Mouse (Mus musculus) large intestine, adult 2 months (tissue): ENCODE measurements around the gene Cbx6. TPM values are rescaled to one million over a fixed set of nuclear protein-coding genes. Genes with fewer than 3 reads are reported as not detected.
A peak's percentile ranks its signal among the peaks of the same experiment; 100 is the strongest.

Experiments
- DNase-seq: peaks from one replicate; pipeline ENCODE4 v3.0.0-alpha.2; 2012; ENCODE audit warnings: low read depth, low spot score
- WGBS: fragments of 180-500 bp; shearing (Covaris S2); methylation state at CpG from one replicate; pipeline ENCODE4 v1.1.7; 2018; 5-methylcytosine and 5-hydroxymethylcytosine counted together
- polyA plus RNA-seq: library from polyadenylated mRNA; depleted of rRNA; stranded (reverse); fragments of >200 nt; gene quantifications from 2 replicates; pipeline ENCODE4 v1.2.3, GENCODE M21; 2012

Cbx6 gene
- polyA plus RNA-seq, 1 experiment = 17.5 TPM

DNA sequence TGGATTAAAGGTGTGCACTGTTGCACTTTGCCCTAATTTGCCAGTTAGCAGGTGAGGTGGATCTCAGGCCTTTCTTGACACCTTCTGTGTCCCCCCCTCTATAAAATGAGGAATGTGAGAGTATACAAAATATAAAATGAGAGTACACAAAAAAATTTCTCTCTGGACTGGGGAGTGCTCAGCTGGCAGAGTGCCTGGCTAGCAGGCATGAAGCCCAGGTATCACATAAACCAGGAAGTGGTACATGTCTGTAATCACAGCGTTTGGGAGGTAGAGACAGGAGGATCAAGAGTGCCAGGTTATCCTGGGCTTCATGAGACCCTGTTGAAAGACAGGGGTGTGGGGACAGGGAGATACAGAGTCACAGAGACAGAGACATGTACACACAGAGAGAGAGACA lies 27.4 kb downstream of the Cbx6 start:
- DNase-seq = no peak
- 0% methylated on average over 1 of the region's 1 CpGs for WGBS

- WGBS = 23% methylated on average over 8 of the region's 8 CpGs
- no peak for DNase-seq
Observed at GRCm38 (mm10) chr15:79805246-79805645, 29.2 kb downstream of the Cbx6 start.

- WGBS = under 1% methylated on average over 83 of the region's 91 CpGs
- no peak for DNase-seq
Observed at GRCm38 (mm10) chr15:79804352-79805071, 30.0 kb downstream of the Cbx6 start, which contains the start of gene Nptxr. Gene Nptxr (minus strand): TSS chr15:79804766.

DNA sequence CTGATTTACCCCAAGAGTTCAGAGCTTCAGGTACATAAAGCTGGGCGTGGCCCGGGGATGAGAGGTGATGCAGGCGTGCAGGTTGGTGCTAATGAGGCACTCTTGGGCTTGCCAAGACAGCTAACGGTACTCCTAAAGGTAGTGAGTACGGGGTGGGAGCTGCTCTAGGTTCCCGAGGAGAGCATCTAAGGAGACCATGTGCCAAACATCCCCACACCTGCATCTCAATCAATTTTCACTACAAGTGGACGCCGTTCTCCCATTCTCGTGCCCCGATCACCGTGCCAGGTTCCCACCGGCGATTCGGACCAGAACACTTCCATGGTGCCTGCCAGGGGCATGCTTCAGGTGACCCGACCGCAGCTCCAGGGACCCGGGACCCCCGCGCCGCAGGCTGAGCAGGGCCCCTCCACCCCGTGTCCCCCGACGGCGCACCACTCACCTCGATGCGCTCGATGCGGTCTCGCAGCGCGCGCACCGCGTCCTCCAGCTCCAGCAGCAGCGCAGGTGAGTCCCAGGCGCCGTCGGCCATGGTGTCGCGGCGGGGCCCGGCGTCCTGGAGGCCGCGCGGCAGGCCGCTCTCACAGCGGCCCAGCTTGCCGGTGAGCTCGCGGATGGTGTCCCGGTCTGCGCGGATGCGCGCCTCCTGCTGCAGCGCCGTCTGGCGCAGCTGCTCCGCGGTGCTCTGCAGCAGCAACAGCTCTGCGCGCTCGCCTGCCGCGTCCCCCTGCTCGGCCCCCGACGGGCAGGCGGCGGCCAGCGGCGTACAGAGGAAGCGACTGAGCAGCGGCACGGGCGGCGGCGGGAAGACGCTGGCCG lies 30.7 kb downstream of the Cbx6 start:
- 6% methylated on average over 81 of the region's 81 CpGs for WGBS

DNA sequence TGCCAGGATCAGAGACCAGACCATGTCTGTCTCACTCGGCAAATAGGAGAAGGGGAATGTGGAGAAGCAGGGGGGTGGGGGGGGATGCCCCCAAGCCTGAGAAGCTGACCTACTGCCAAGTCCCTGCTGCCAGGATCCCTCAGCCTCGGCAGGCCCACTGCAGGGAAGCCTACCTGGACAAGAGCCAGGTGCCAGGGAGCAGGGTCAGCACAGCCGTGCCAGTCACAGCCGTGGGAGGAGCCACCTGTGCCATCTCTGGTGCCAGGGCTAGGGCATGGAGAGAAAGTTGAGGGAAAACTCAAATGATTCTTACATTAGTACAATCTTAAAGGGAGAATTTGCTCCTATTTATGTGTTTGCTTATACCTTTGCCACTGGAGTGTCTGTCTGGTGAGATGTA lies 32.2 kb downstream of the Cbx6 start:
- no peak for DNase-seq
- WGBS = 37% methylated on average over 4 of the region's 4 CpGs

More for the DNA sequence above, 30.7 kb downstream of the Cbx6 start:
- DNase-seq = no peak

DNA sequence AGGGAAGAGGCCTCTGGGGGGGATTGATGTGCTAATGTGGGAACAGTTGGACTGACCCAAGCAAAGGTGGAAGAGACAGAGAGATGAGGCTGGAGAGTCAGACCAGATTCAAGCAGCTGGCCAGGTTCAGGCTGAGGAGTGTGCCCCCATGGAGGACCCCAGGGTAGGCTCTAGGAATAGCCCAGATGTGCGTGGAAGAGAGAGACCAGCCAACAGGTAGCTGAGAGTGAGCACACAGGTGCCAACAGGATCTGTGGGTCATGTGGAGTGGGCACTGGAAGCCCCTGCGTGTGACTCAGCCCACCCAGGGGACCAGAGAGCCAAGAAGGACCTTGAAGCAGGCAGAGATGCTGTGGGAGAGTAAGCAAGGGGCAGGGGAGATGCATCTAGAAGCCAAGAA lies 32.8 kb downstream of the Cbx6 start:
- WGBS = 72% methylated on average over 2 of the region's 2 CpGs
- no peak for DNase-seq

GRCm38 (mm10) chr15:79800701-79801100 lies 33.8 kb downstream of the Cbx6 start:
- WGBS = 69% methylated on average over 11 of the region's 11 CpGs
- DNase-seq = no peak

DNA sequence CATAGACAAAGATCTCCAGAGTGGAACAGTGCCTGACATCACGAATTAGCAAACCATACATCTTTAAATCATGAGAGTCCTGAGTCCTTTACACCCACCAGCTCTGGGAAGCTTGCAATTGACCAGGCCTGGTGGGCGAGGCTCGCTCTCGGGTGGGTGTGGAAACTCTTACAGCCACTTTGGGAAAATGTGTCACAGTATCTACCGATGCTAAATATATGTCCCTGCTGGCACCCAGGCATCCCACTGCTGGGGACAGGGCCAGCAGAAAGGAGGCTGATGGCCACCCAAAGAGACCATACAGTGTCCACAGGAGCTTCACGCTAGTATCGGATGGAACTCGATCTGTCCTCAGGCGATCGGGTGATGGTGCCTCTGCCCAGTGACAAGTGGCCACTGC lies 35.9 kb downstream of the Cbx6 start:
- DNase-seq = no peak
- WGBS = 82% methylated on average over 10 of the region's 10 CpGs

DNA sequence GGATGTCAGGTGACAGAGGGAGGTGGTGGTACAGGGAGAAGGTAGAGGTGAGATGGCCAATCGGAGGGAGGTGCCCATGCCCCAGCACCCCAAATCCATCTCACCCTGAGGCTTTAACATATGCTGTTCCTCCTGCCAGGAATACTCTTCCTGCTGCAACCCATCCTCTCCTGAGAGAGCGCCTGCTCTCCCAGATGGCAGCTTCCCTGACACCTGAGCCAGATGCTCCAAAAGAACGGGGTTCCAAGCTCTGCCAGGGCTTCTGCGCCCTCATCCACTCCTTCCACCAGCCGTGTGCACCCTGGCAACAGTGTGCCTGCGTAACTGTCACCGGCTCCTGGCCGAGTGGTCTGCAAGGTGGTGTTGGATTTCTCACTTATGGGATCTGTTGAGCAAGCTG lies 36.8 kb downstream of the Cbx6 start:
- DNase-seq = no peak
- 81% methylated on average over 8 of the region's 8 CpGs for WGBS

- 86% methylated on average over 7 of the region's 7 CpGs for WGBS
Observed at GRCm38 (mm10) chr15:79797096-79797495, 37.4 kb downstream of the Cbx6 start.

DNA sequence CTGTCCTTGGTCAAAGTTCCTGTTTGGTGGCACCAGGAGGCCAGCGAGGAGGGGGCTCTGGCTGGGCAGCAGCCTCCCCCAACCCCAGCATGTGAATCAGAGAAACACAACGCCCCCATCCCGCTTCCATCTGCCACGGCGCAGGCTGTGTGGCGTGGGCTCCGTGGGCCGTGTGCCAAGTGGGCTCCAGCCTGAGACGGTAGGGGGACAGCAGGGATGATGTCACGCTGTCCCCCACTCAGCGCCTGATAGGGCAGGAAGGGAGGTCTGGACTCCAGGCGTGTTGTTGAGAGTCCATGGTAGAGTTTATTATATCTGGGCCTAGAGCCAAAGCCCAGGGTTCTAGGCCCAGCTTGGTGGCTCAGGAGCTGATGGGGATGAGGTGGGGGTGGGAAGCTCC lies 38.2 kb downstream of the Cbx6 start:
- 78% methylated on average over 12 of the region's 12 CpGs for WGBS
- no peak for DNase-seq

More at GRCm38 (mm10) chr15:79797096-79797495, 37.4 kb downstream of the Cbx6 start:
- no peak for DNase-seq

GRCm38 (mm10) chr15:79794173-79794572 lies 40.3 kb downstream of the Cbx6 start:
- DNase-seq = no peak

GRCm38 (mm10) chr15:79793076-79793475 lies 41.4 kb downstream of the Cbx6 start:
- DNase-seq = no peak

More at GRCm38 (mm10) chr15:79794173-79794572, 40.3 kb downstream of the Cbx6 start:
- WGBS = 24% methylated on average over 20 of the region's 20 CpGs

DNA sequence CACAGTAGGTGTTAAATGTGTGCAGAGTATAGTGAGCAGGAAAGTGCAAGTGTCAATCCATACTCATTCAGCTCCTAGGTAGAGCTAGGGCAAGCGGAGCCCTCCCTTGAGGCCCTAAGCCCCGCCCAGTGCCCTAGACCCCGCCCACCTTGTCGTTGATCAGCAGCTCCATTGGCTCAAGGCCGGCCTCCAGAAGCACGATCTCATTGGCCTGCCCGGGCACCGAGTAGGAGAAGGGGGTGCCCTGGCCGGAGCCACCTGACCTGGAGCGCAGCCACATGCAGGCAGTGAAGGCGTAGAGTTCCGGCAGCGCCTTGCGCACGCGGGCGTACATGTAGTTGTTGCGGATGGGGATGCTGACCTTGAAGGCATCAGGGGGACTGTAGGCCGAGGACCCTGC lies 42.0 kb downstream of the Cbx6 start:
- WGBS = 38% methylated on average over 19 of the region's 19 CpGs
- DNase-seq = no peak

More at GRCm38 (mm10) chr15:79793076-79793475, 41.4 kb downstream of the Cbx6 start:
- 85% methylated on average over 9 of the region's 9 CpGs for WGBS

- peak; percentile 13 for DNase-seq
- WGBS = 10% methylated on average over 12 of the region's 12 CpGs
Observed at GRCm38 (mm10) chr15:79791502-79791901, 43.0 kb downstream of the Cbx6 start.

- 78% methylated on average over 6 of the region's 6 CpGs for WGBS
- DNase-seq = no peak
Observed at GRCm38 (mm10) chr15:79790905-79791304, 43.6 kb downstream of the Cbx6 start.

DNA sequence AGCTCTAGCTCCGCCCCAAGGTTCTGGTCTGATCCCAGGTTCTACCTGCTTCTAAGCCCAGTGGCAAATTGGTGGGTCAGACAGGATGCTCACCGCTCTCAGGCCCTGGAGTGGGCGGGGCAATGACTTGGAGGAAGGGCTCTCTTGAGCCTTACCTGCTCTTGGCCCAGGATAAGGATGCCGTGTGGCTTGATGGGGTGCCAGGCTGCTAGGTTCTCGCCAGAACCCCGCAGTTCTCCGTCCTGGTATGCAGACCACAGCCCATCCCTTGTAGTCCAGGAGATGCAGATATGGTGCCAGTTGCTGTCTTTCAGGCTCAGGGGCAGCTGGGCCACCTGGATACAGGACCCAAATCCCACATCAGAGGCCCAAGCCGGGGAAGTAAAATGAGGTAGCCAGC lies 44.4 kb downstream of the Cbx6 start:
- 59% methylated on average over 8 of the region's 8 CpGs for WGBS
- DNase-seq = no peak

GRCm38 (mm10) chr15:79787815-79788214 lies 46.7 kb downstream of the Cbx6 start:
- WGBS = 59% methylated on average over 8 of the region's 8 CpGs
- no peak for DNase-seq

DNA sequence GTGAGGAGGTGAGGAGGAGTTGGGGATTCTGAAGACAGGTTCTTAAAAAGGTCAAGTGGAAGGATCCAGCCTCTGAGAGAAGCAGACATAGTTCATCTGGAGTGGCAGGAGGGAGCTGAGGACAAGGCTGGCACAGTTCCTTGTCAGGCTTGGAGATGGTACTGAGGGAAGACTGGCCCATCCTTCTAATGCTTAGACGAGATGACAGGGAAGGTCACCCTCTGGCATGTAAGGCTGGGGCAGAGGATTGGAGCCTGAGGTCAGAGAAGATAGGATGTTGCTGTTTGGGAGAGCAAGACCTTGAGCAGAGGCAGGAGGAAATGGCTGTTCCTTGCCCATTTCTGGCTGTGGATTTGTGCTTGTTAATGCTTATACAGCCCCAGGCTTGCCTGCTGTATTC lies 49.4 kb downstream of the Cbx6 start:
- 53% methylated on average over 1 of the region's 1 CpGs for whole genome bisulfite sequencing
- no peak for DNase-seq

DNA sequence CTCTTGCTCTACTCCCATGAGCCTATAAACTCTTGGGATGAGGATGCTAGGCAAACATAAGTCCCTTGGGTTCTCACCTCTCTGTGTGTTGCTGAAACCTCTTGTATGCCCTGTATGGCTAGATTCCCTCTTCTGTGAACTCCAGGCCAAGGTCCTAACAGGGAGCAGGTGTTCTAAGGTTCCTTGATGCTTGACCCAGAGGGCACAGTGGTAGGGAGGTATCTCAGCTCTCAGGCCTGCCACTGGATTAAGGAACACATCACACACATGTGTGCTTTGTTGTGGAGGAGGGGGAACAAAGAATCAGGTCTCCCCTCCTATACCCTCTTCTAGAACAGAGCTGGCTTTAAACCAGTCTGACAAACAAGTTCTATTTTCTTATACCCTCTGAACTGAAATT lies 56.7 kb downstream of the Cbx6 start, which contains the start of gene Dnal4:
TSS of gene Dnal4 (minus strand) at position 101 of the 400 bp plus-strand sequence.
- DNase-seq = no peak

DNA sequence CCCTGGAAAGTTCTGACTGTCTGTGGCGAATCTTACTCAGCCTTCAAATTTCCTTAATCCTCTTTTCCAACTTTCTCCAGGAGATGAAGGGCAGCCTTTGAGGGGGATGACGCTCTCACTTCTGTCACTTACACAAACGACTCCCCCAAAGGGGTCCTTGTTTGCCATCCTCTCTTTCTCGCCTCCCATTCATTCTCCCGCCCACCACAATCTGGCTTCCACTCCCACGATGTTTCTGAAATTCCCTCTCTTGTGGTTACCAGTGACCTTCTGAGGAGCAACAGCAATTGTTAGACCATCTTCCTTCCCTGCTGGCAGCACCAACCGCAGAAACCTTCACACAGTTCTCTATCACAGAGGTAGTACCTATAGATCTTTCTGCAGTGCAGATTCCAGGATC lies 58.8 kb downstream of the Cbx6 start:
- no peak for DNase-seq
- WGBS = 66% methylated on average over 7 of the region's 7 CpGs
